Mouse (Mus musculus) layer of hippocampus, adult 9-10 months (tissue): ENCODE results near the gene Cit.
A peak's percentile ranks its signal among the peaks of the same experiment; 100 is the strongest.

Source experiments
- DNase-seq: peaks from one replicate; pipeline ENCODE4 v3.0.0; 2022; ENCODE audit warnings: low spot score

Cit gene

GRCm38 (mm10) chr5:116009884-116010627 lies 165.0 kb downstream of the Cit start:
- DNase-seq = no peak

GRCm38 (mm10) chr5:116011700-116012099 lies 166.6 kb downstream of the Cit start:
- no peak for DNase-seq

GRCm38 (mm10) chr5:116012503-116012902 lies 167.4 kb downstream of the Cit start:
- DNase-seq = no peak

- no peak for DNase-seq
These were observed 168.7 kb downstream of the Cit start for GRCm38 (mm10) chr5:116013821-116014220.

GRCm38 (mm10) chr5:116014237-116014636 lies 169.2 kb downstream of the Cit start:
- no peak for DNase-seq

GRCm38 (mm10) chr5:116016542-116016941 lies 171.5 kb downstream of the Cit start:
- DNase-seq = no peak

- DNase-seq = no peak
These were observed 172.3 kb downstream of the Cit start for GRCm38 (mm10) chr5:116017391-116017790.

GRCm38 (mm10) chr5:116018196-116018595 lies 173.1 kb downstream of the Cit start:
- DNase-seq = no peak

- DNase-seq = no peak
These were observed 173.7 kb downstream of the Cit start for GRCm38 (mm10) chr5:116018784-116019183.

- DNase-seq = no peak
These were observed 174.3 kb downstream of the Cit start for GRCm38 (mm10) chr5:116019371-116019770.

GRCm38 (mm10) chr5:116021552-116021951 lies 176.5 kb downstream of the Cit start:
- no peak for DNase-seq

GRCm38 (mm10) chr5:116022131-116022530 lies 177.1 kb downstream of the Cit start:
- DNase-seq = no peak

- no peak for DNase-seq
These were observed 177.7 kb downstream of the Cit start for GRCm38 (mm10) chr5:116022658-116023200.

GRCm38 (mm10) chr5:116023251-116023661 lies 178.2 kb downstream of the Cit start:
- no peak for DNase-seq

GRCm38 (mm10) chr5:116023821-116024284 lies 178.8 kb downstream of the Cit start:
- no peak for DNase-seq

- peak; percentile 59 for DNase-seq
These were observed 179.3 kb downstream of the Cit start, which contains the start of gene Prkab1 for GRCm38 (mm10) chr5:116024327-116024739. Prkab1 (minus strand) TSS chr5:116024508.

- no peak for DNase-seq
These were observed 181.0 kb downstream of the Cit start for GRCm38 (mm10) chr5:116026107-116026506.

- DNase-seq = no peak
These were observed 181.5 kb downstream of the Cit start for GRCm38 (mm10) chr5:116026561-116026960.

- DNase-seq = no peak
These were observed 184.0 kb downstream of the Cit start for GRCm38 (mm10) chr5:116029071-116029470.

- no peak for DNase-seq
These were observed 185.6 kb downstream of the Cit start for GRCm38 (mm10) chr5:116030566-116031189.

GRCm38 (mm10) chr5:116031190-116031577 lies 186.1 kb downstream of the Cit start:
- no peak for DNase-seq

GRCm38 (mm10) chr5:116036465-116036864 lies 191.4 kb downstream of the Cit start:
- no peak for DNase-seq

- no peak for DNase-seq
These were observed 192.7 kb downstream of the Cit start for GRCm38 (mm10) chr5:116037731-116038130.
